Mouse (Mus musculus): ENCODE measurements around the gene Lysmd1. TPM values are rescaled to one million over a fixed set of nuclear protein-coding genes. Genes with fewer than 3 reads are reported as not detected.
A peak's percentile ranks its signal among the peaks of the same experiment; 100 is the strongest.

The Lysmd1 gene
- polyA plus RNA-seq, 1 experiment from 2014 or later: 39.1 TPM

DNA sequence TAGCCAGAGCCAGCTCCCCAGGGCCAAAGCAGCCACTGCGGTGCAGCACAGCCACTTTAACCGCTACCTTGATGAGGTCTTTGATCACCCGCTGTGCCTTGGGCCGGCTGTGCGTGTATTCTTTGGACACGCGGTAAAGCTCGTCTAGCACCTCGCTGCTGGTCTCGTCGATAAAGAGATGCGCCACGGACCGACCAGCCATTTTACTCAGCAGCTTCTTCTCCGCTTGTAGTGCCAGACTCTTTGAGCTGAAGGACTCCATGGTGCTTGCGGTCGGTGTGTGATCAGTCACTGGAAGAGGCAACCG lies 6.4 kb downstream of the Lysmd1 start:
- Histone ChIP-seq H3K27ac (replicated peaks) (no peak overlapping the region), H3K9me3 (no peaks in the 10 kb centered on the region), H3K27me3 (no peaks in the 10 kb centered on the region), H3K4me3 (no peak overlapping the region), H3K4me2 (no peak overlapping the region), H3K4me1 (replicated peaks) (peaks cover 16% of the 10 kb centered on the region), H3K36me3 (peaks cover 28% of the 10 kb centered on the region), H3K9ac (no peak overlapping the region)
- ATAC-seq (ENCODE audit: low read depth): no peak
- WGBS: 61% methylated on average over 18 of the region's 18 CpGs

DNA sequence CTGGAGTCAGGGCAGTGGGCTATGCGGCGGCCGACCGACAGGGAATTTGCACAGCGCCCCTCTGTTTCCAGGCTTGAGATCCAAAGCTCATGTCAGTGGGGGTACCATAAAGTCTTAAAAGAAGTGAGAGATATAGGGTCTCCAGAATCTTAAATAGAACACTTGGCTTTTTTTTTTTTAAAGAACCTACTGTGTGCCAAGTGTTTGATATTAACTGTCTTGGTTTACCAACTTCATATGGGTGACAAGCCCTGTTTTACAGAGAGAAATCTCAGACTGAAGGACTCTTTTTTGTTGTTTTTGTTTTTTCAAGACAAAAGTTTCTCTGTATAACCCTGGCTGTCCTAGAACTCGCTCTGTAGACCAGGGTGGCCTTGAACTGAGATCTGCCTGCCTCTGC lies 6.9 kb downstream of the Lysmd1 start:
- H3K27me3 ChIP-seq: no peaks in the 10 kb centered on the region
- H3K36me3 ChIP-seq: peaks cover 28% of the 10 kb centered on the region
- no peak overlapping the region for H3K4me2 ChIP-seq
- WGBS: 91% methylated on average over 6 of the region's 6 CpGs
- H3K27ac ChIP-seq (replicated peaks): no peak overlapping the region
- H3K9me3 ChIP-seq: no peaks in the 10 kb centered on the region
- ATAC-seq (ENCODE audit: low read depth): no peak
- H3K4me1 ChIP-seq (replicated peaks): peaks cover 11% of the 10 kb centered on the region
- H3K9ac ChIP-seq: no peak overlapping the region
- H3K4me3 ChIP-seq: no peak overlapping the region

DNA sequence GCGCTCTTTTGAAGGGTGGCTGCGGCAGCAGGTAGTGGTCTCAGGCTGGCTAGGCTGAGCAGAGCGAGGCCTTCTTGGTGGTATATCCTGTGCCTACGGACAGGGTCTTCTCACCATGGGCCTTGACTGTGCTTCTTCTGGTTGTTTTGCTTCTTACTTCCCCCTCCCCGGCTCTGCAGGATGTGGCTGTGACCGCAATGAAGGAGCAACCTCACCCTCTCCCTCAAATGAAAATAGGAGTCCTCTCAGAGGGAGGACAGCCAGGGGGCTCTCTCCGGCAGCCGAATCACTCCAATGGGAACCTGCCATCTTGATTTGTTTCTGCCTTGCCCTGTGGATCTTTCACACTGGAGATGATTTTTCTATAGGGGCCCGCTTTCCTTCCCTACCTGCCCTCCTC lies 7.6 kb downstream of the Lysmd1 start:
- peaks cover 28% of the 10 kb centered on the region for H3K36me3 ChIP-seq
- no peak overlapping the region for H3K9ac ChIP-seq
- peaks cover 4% of the 10 kb centered on the region for H3K4me1 ChIP-seq (replicated peaks)
- H3K4me2 ChIP-seq: no peak overlapping the region
- no peak overlapping the region for H3K27ac ChIP-seq (replicated peaks)
- H3K9me3 ChIP-seq: no peaks in the 10 kb centered on the region
- no peak overlapping the region for H3K4me3 ChIP-seq
- 93% methylated on average over 9 of the region's 9 CpGs for WGBS
- no peaks in the 10 kb centered on the region for H3K27me3 ChIP-seq
- ATAC-seq (ENCODE audit: low read depth): no peak

DNA sequence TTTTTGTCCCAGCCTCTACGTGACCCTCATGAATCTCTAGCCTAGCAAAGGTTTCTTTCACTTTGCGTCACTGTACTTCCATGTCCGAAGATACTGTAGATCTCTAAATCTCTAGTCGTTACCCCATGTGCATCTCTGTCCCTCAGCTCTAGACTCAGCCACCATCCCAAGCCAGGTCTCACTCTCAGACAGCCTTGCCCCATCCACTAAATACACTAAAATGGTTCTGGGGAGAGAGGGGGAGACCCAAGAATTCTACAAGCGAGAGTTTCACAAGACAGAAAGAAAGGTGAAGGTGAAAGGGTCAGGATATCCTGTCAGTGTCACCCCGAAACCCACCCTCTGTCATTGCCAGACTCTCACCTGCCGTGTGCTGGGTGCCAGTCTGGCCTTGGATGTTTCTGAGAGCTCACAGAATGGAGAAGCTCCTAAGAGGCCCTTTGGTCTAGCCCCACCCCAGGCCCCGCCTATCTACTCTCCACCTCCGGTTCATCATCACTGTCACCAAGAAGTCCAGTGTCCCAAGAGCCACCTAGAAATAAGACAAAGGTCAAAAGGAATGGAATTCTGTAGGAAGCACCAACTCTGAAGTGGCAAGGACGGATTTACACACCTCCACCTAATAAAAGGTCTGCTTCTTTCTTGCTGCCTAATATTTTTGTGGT lies 8.2 kb downstream of the Lysmd1 start, which contains the start of gene Tnfaip8l2:
Gene Tnfaip8l2, minus strand, starts transcription at position 409 of the 665 bp plus-strand sequence.
- Histone ChIP-seq H3K9me3 (no peaks in the 10 kb centered on the region), H3K27ac (replicated peaks) (no peak within 1 kb of the TSS), H3K9ac (no peak within 1 kb of the TSS), H3K4me3 (no peak within 1 kb of the TSS), H3K4me2 (no peak within 1 kb of the TSS), H3K27me3 (no peaks in the 10 kb centered on the region), H3K36me3 (peaks cover 28% of the 10 kb centered on the region), H3K4me1 (replicated peaks) (no peaks in the 10 kb centered on the region)
- WGBS: 82% methylated on average over 10 of the region's 10 CpGs
- 0 out of 2 replicates have a peak, but pooled peaks have one; percentile 25 for ATAC-seq (ENCODE audit: low read depth)

DNA sequence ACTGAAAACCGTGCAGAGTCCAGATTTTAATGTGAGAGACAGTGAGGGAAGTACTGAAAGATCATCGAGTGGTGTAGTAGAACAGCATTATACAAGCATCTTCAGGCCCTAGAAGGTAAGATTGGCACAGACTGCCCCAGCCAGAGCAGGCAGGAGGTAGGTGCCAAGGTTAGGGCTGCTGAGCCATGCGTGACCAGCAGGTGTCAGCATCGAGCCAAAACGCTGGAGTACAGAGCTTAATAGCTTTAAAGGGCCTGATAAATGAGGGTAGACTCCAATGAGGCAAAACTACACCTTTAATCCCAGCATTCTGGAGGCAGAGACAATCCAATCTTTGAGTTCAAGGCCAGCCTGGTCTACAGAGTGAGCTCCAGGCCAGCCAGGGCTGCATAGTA lies 8.7 kb downstream of the Lysmd1 start:
- 11% methylated on average over 5 of the region's 5 CpGs for WGBS
- Histone ChIP-seq H3K4me1 (replicated peaks) (no peaks in the 10 kb centered on the region), H3K27ac (replicated peaks) (no peak overlapping the region), H3K9ac (no peak overlapping the region), H3K4me3 (no peak overlapping the region), H3K4me2 (no peak overlapping the region), H3K27me3 (no peaks in the 10 kb centered on the region), H3K9me3 (no peaks in the 10 kb centered on the region), H3K36me3 (peaks cover 28% of the 10 kb centered on the region)
- ATAC-seq (ENCODE audit: low read depth): peak; percentile 68

DNA sequence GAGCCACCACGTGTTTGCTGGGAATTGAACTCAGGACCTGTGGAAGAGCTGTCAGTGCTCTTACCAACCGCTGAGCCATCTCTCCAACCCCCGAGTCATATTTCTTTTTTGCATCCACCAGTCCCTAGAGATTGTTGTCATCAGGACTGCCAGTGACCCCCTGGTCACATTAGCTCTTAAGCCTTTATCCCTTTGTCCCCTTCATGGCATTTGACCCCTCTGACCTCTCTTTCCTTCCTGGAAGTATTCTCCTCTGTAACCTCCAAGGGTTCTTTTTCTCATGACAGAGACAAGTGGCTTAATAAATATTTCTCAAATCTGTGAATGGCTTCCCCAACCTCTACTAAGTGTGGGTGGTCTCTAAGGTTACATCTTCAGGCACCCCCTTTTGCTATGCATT lies 14.0 kb downstream of the Lysmd1 start:
- Histone ChIP-seq H3K9me3 (no peaks in the 10 kb centered on the region), H3K9ac (no peak overlapping the region), H3K4me3 (no peak overlapping the region), H3K36me3 (no peaks in the 10 kb centered on the region), H3K27ac (replicated peaks) (no peak overlapping the region), H3K4me1 (replicated peaks) (no peaks in the 10 kb centered on the region), H3K27me3 (no peaks in the 10 kb centered on the region), H3K4me2 (no peak overlapping the region)
- 18% methylated on average over 3 of the region's 3 CpGs for WGBS
- no peak for ATAC-seq (ENCODE audit: low read depth)

DNA sequence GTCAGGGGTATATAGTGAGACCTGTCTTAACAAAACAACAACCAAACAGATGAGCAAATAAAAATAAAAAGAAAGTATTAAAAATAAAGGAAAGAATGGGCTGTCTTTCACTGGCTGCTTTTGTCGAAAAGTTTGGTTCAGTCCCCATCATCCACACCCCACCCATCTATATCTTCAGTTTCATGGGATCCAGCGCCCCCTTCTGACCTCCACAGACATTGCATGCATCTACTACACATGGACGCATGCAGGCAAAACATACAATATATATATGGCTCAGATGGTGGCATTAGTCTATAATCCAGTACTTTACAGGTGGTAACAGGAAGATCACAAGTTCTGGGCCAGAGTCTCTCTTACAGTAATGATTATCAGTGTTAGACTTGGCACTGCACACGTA lies 20.0 kb downstream of the Lysmd1 start:
- WGBS: 59% methylated on average over 4 of the region's 4 CpGs

DNA sequence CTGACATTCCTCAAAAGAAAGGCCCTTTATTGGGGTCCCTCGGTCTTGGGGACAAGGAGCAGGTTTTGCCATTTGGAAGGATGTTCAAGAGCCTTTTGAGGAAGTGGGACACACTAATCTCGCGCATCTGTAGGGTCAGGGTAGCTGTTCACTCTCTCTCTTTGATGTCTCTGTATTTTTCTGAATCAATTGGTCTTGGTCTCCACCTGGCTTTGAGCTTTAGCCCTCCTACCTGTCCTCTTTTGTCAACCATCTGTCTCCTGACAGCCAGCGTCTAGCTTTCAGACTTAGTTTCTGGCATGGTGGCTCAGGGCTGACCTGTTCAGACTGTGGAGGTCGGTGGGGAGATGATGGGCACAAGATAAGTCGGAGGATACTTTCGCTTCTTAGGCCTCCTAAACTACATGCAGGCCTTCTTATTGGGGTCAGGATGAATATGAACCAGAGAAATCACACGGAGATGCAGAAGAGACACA lies 25.7 kb downstream of the Lysmd1 start:
- peak overlapping the region; percentile 91 for H3K4me3 ChIP-seq
- WGBS: 9% methylated on average over 8 of the region's 8 CpGs
- H3K9me3 ChIP-seq: no peaks in the 10 kb centered on the region
- H3K36me3 ChIP-seq: peaks cover 12% of the 10 kb centered on the region
- H3K27ac ChIP-seq (replicated peaks): 0 out of 2 replicates have a peak overlapping the region, but pooled peaks have one; percentile 89
- peak overlapping the region; percentile 97 for H3K9ac ChIP-seq
- peak overlapping the region; percentile 84 for H3K4me2 ChIP-seq
- H3K4me1 ChIP-seq (replicated peaks): peaks cover 39% of the 10 kb centered on the region
- ATAC-seq (ENCODE audit: low read depth): no peak
- H3K27me3 ChIP-seq: no peaks in the 10 kb centered on the region

More for the DNA sequence above, 20.0 kb downstream of the Lysmd1 start:
- Histone ChIP-seq H3K36me3 (no peaks in the 10 kb centered on the region), H3K9me3 (no peaks in the 10 kb centered on the region), H3K9ac (no peak overlapping the region), H3K4me3 (no peak overlapping the region), H3K4me2 (no peak overlapping the region), H3K4me1 (replicated peaks) (no peaks in the 10 kb centered on the region), H3K27me3 (no peaks in the 10 kb centered on the region), H3K27ac (replicated peaks) (no peak overlapping the region)
- ATAC-seq (ENCODE audit: low read depth): no peak

DNA sequence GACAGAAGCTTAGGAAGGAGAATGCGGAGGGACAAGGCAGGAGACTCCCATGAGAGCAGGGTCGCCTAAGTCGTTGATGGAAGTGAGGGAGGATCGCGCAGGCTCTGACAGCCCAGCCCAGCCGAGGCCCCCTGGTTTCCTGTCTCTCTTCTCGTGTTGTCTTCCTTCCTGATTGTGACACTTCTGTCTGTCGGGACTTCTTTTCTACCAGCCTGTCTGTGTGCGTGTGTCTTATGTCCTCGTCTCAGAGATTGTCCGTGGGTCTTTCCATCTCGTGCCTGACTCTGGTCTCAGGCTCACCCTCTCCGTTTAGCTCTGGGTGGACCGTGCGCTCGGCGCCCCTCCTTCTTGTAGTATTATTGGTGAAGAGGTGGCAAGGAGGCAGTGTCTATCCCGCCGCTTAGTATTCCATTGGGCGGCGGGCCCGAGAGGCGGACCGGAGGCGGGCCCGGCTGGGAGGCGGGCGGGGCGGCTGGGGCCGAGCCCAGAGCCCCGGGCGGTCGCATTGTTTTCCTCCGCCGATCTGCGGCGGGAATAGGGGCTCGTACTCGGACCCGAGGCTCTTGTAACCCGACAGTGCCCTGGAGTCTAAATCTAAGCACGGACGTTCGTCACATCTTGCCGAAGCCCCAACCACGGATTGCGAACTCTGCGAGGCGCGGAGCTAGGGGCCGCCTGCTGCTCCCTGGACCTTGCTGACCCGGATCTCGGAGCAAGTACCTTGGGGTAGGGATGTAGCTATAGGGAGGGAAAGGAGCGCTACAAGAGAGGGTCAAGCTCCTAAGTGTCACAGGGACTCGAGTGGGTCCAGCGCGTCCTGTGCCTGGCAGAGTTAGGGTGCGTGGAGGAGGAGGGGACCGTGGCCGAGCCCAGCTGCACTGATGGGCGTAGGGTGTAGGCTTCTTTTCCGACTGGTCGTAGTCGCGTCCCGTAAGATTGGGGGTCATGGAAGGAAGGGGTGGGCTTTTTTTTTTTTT lies 26.4 kb downstream of the Lysmd1 start, which contains the start of gene Sema6c:
Gene Sema6c, plus strand, starts transcription at position 471 of the 977 bp plus-strand sequence.
- peaks cover 20% of the 10 kb centered on the region for H3K36me3 ChIP-seq
- peak within 1 kb of the TSS; percentile 89 for H3K27ac ChIP-seq (replicated peaks)
- H3K4me1 ChIP-seq (replicated peaks): peaks cover 46% of the 10 kb centered on the region
- H3K4me2 ChIP-seq: peak within 1 kb of the TSS; percentile 84
- peak within 1 kb of the TSS; percentile 91 for H3K4me3 ChIP-seq
- H3K27me3 ChIP-seq: no peaks in the 10 kb centered on the region
- no peaks in the 10 kb centered on the region for H3K9me3 ChIP-seq
- peak; percentile 96 for ATAC-seq (ENCODE audit: low read depth)
- peak within 1 kb of the TSS; percentile 97 for H3K9ac ChIP-seq
- WGBS: under 1% methylated on average over 66 of the region's 66 CpGs

DNA sequence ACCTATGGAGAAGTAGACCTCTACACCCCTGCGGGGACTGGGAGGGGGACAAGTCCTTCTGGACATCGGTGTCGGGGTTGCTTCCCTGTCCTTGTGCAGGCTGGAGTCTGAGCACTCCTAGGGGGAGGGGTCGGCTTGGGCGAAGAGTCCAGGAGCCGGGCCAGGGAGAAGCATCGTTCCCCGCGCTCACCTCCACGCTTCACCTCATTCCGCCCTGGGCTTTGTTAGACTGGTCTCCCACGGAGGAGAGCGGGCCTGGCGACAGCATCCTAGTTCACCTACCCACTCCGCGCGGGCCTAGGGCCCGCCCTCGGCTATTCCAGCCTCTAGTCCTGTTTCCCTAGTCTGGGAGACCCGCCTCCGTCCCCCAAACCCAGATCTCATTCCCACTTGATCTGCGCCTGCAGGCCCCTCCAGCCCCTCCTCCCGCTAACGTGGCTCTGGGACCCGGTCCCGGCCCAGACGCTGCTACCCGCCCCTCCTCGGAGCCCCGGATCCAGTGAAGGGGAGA lies 27.2 kb downstream of the Lysmd1 start:
- Histone ChIP-seq H3K4me1 (replicated peaks) (peaks cover 46% of the 10 kb centered on the region), H3K36me3 (peaks cover 28% of the 10 kb centered on the region), H3K9me3 (no peaks in the 10 kb centered on the region), H3K4me2 (peak overlapping the region; percentile 84), H3K9ac (peak overlapping the region; percentile 97), H3K4me3 (peak overlapping the region; percentile 91), H3K27me3 (no peaks in the 10 kb centered on the region), H3K27ac (replicated peaks) (peak overlapping the region; percentile 89)
- 1% methylated on average over 30 of the region's 30 CpGs for WGBS
- peak; percentile 29 for ATAC-seq (ENCODE audit: low read depth)

DNA sequence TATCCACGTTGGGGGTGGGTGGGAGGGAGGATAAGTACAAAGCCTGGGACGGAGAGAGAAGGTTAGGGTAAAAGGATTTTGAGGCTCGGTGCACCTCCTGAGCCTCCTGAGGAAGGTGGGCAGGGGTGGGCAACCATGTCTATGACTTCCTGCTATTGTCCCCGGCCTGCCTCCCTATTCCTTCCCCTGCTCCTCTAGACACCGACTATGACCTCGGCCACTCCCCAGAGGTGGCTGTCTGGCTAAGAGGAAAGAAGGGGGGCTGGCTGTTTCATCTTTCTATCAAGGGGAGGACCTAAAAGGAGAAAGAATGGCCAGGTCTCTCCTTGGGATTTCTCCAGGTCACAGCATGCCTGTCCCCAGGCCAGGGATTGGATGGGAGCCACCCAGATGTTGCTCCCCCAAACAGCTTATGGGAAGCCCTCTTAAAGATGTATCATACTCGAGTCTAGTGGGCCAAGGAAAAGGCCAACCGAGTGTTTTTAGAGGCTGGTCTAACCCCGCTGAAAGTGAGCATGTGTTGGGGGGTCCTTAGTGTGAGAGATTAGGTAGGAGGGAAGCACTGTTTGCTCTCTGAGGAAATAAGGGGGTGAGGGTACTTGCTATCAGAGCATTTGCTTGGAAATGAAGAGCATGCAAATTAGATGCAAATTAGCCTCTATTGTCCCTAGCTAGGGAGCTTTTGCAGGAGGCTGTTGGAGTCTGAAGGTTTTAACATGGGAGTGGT lies 27.9 kb downstream of the Lysmd1 start:
- 2% methylated on average over 9 of the region's 9 CpGs for WGBS
- Histone ChIP-seq H3K27ac (replicated peaks) (peak overlapping the region; percentile 89), H3K4me3 (peak overlapping the region; percentile 91), H3K36me3 (peaks cover 35% of the 10 kb centered on the region), H3K27me3 (0 out of 2 replicates have a peak, but pooled peaks cover under 1% of the 10 kb centered on the region), H3K4me2 (peak overlapping the region; percentile 84), H3K9me3 (no peaks in the 10 kb centered on the region), H3K4me1 (replicated peaks) (peaks cover 46% of the 10 kb centered on the region), H3K9ac (peak overlapping the region; percentile 97)
- peak; percentile 7; the same call in 1 of the 2 replicates for ATAC-seq (ENCODE audit: low read depth)
